Mouse (Mus musculus) heart, postnatal 0 days (tissue): ENCODE measurements at regions not wholly inside any gene's neighbourhood (a gene's known extent, or its start where the extent isn't known, plus 50 kb on each side); places are given as distances from the start of the nearest gene placed in this dataset.
"Not testable (repeated sequence)": the region's sequence is repeated elsewhere in the genome, so short reads cannot be mapped to it uniquely, and the experiment has no call there.

ENCODE experiments used
- ATAC-seq: fragments of 200-750 bp; cut with Nextera tagmentation; 2 replicates; pipeline ENCODE4 v1.8.0; 2017; ENCODE audit warnings: low read depth, moderate number of reproducible peaks, moderate library complexity; ENCODE audit not compliant: insufficient read depth
- DNase-seq: peaks from one replicate; pipeline ENCODE4 v3.0.0-alpha.2; 2016; ENCODE audit warnings: low spot score
- H3K27ac ChIP-seq: fragments of 300-500 bp; sonication (generic); 2 replicates; pipeline ENCODE4 v1.5.1; 2014; ENCODE audit warnings: low read depth, mild to moderate bottlenecking
- H3K27me3 ChIP-seq: fragments of 300-500 bp; sonication (generic); 2 replicates; pipeline ENCODE4 v1.6.1; 2014; ENCODE audit warnings: low read length, mixed read lengths; ENCODE audit not compliant: control insufficient read depth, insufficient read depth
- H3K36me3 ChIP-seq: fragments of 300-500 bp; sonication (generic); replicated peaks from 2 replicates; pipeline ENCODE4 v1.6.1; 2014; ENCODE audit warnings: low read length, mixed read lengths; ENCODE audit not compliant: control insufficient read depth, insufficient read depth
- H3K4me1 ChIP-seq: fragments of 300-500 bp; sonication (generic); 2 replicates; pipeline ENCODE4 v1.6.1; 2014; ENCODE audit warnings: antibody characterized with exemption; ENCODE audit not compliant: control insufficient read depth, insufficient read depth
- H3K4me2 ChIP-seq: fragments of 300-500 bp; sonication (generic); 2 replicates; pipeline ENCODE4 v1.6.1; 2014; ENCODE audit warnings: low read depth, mild to moderate bottlenecking, low read length, moderate library complexity
- H3K4me3 ChIP-seq: fragments of 300-500 bp; sonication (generic); 2 replicates; pipeline ENCODE4 v1.5.1; 2014; ENCODE audit warnings: low read depth, low read length
- H3K9ac ChIP-seq: fragments of 300-500 bp; sonication (generic); replicated peaks from 2 replicates; pipeline ENCODE4 v1.6.1; 2014; ENCODE audit warnings: low read depth, low read length, mixed read lengths
- H3K9me3 ChIP-seq: fragments of 300-500 bp; sonication (generic); replicated peaks from 2 replicates; pipeline ENCODE4 v1.6.1; 2016; ENCODE audit warnings: low read length; ENCODE audit not compliant: control insufficient read depth
- CTCF ChIP-seq: IDR thresholded peaks from 2 replicates; pipeline ENCODE4 v1.5.1; 2016; ENCODE audit warnings: antibody characterized with exemption, control low read depth, low read depth
- EP300 ChIP-seq: IDR thresholded peaks from 2 replicates; pipeline ENCODE4 v1.6.1; 2016; ENCODE audit warnings: antibody characterized with exemption, low read depth
- WGBS: fragments of 180-500 bp; shearing (Covaris S2); extraction: QIAGEN DNeasy Blood & Tissue Kit; methylation state at CpG from one replicate; pipeline ENCODE4 v1.1.7; 2014; 5-methylcytosine and 5-hydroxymethylcytosine counted together

DNA sequence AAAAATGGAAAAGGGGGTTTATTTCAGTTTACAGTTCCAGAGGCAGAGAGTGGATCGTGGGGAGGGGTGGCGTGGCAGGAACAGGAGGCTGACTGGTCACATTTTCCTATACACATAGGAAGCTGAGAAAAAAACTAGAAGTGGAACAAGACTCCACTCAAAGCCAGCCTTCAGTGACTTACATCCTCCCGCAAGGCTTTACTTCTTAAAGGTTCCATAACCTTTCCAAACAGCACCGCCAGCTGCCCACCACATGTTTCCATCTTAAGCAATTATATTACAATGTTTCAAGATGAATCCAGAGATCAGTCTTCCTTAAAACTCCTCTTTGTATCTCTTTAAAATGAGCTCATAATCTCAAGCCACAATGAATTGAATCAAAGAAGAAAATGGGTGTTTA, 290.7 kb downstream of the Med10 start:
- Histone ChIP-seq H3K9me3 (no peaks in the 10 kb centered on the region), H3K36me3 (no peaks in the 10 kb centered on the region), H3K27ac (no peak overlapping the region), H3K27me3 (no peaks in the 10 kb centered on the region), H3K9ac (no peak overlapping the region), H3K4me3 (no peak overlapping the region), H3K4me2 (no peak overlapping the region), H3K4me1 (no peaks in the 10 kb centered on the region)
- WGBS: 60% methylated on average over 4 of the region's 4 CpGs
- no peak for TF ChIP-seq EP300
- TF ChIP-seq CTCF: no peak
- ATAC-seq (no peak), DNase-seq (no peak)

DNA sequence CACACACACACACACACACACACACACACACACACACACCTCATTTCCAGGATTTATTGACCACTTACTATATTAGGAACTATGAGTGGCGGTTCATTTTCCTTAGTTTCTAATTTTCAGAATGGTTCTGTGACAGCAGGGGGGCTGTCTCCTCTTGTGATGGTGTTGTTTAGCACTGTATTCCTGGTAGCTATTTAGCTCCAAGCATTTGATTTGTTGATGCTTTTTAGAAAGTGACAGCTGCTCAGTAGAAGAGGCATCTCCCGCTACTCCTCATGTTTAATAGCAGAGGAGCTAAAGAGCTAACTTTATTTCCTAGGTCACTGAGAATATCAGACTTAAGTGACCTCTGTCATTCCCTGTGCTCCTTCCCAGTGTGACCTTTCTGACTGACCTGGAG, 291.8 kb downstream of the Med10 start:
- H3K9ac ChIP-seq: no peak overlapping the region
- no peak overlapping the region for H3K27ac ChIP-seq
- DNase-seq (no peak), ATAC-seq (no peak)
- no peak for TF ChIP-seq CTCF
- TF ChIP-seq EP300: no peak
- no peaks in the 10 kb centered on the region for H3K27me3 ChIP-seq
- no peaks in the 10 kb centered on the region for H3K36me3 ChIP-seq
- no peaks in the 10 kb centered on the region for H3K9me3 ChIP-seq
- 75% methylated on average over 2 of the region's 2 CpGs for whole genome bisulfite sequencing
- H3K4me3 ChIP-seq: no peak overlapping the region
- no peaks in the 10 kb centered on the region for H3K4me1 ChIP-seq
- no peak overlapping the region for H3K4me2 ChIP-seq

DNA sequence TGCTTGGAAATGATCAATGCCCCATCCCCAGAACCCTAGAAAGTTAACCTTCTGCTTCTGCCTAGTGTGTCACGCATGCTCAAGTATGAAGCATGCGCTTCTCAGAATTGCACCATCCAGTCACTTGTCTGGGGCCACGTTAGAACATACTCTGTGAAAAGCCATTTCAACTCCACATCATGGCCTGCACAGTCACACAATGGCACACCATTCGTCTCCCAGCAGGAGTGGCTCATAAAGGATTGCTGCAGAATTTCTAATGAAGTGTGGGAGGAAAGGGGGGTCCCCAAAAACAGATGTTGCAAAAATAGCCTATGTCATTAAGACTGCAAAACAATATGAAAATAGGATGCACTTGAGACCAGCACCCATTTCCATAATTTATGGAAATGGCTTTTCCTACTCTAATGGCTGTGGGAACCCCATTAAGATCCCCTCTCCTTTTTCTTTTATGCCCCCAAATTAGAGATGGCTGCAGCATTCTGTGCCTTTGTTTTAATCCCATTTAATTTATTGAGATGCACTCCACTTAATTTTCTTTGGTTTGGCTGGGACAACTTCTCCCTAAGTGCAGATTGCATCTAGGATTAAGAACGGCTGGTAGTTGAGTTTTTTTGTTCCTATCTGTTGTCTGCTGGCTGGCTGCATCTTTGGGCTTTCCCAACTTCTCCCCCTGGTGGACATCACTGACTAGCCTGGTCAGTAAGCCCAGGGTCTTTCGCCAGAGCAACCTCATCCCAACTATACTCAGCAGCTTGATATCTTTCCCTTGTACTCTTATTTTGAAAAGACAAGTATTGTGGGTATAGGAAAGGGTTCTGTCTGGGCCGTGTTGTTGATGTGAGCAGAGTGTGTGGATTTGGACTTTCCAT, 294.5 kb downstream of the Med10 start:
- no peak overlapping the region for H3K9ac ChIP-seq
- no peaks in the 10 kb centered on the region for H3K27me3 ChIP-seq
- H3K27ac ChIP-seq: no peak overlapping the region
- TF ChIP-seq CTCF: peak; percentile 30; the same call in 1 of the 2 replicates
- TF ChIP-seq EP300: no peak
- 55% methylated on average over 7 of the region's 7 CpGs for WGBS
- ATAC-seq (no peak), DNase-seq (no peak)
- no peaks in the 10 kb centered on the region for H3K4me1 ChIP-seq
- no peaks in the 10 kb centered on the region for H3K9me3 ChIP-seq
- no peak overlapping the region for H3K4me3 ChIP-seq
- no peaks in the 10 kb centered on the region for H3K36me3 ChIP-seq
- H3K4me2 ChIP-seq: no peak overlapping the region

DNA sequence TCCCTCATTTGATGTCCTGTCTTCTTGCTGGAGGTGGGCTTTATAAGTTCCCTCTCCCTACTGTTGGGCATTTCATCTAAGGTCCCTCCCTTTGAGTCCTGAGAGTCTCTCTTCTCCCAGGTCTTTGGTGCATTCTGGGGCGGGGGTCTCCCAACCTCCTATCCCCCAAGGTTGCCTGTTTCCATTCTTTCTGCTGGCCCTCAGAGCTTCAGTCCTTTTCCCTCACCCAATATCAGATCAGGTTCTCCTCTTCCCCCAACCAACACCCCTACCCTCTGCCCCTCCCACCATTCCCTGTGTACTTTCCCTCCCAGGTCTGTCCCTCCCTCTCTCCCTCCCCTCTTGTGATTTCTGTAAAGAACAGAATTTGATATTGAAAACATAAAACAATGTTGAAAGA, 297.9 kb downstream of the Med10 start:
- not testable (repeated sequence) for H3K27ac ChIP-seq, H3K4me3 ChIP-seq, H3K36me3 ChIP-seq, H3K27me3 ChIP-seq, ATAC-seq, H3K4me1 ChIP-seq, H3K4me2 ChIP-seq, DNase-seq, H3K9ac ChIP-seq, H3K9me3 ChIP-seq
- 63% methylated on average over 1 of the region's 1 CpGs for WGBS

DNA sequence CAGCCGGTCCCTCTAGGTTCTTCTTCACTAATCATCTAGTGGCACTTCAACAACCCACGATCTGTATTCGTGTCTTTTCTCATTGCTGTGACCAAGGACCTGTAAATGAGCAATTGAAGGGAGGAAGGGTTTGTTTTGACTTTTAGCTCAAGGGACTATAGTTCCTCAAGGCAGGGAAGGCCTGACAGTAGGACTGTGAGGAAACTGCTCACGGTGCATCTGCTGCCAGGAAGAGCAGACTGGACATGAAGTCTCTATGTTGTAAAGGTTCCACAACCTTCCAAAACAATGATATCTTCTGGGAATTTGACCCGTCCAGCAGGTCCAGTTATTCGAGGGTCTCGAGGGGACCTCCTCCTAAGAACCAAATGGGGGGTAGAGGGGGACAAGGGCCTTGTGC, 300.8 kb downstream of the Med10 start:
- WGBS: 66% methylated on average over 7 of the region's 7 CpGs
- no peak for DNase-seq

DNA sequence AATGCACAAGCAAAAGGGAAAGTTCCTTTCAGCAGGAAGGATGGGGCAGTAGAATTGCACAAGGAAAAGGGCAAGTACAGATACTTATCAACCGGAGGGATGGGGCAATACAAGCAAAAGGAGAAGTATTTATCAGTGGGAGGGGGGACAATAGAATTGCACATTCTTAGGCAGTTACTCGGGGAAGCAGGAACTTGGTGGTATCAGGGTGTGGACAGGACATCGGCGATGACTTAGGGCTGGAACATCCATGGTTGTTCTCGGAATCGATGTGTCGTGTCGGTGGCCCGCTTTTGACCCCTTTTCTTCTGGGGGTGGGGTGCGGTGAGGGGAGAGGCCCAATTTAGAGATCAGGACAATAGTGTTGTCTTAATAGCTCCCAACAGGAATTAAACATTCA, 301.3 kb downstream of the Med10 start:
- not testable (repeated sequence) for H3K4me3 ChIP-seq, H3K27ac ChIP-seq, H3K9ac ChIP-seq, H3K36me3 ChIP-seq, H3K4me2 ChIP-seq, DNase-seq, H3K27me3 ChIP-seq, H3K4me1 ChIP-seq, ATAC-seq, H3K9me3 ChIP-seq
- WGBS: 65% methylated on average over 10 of the region's 10 CpGs

More for the DNA sequence above, 300.8 kb downstream of the Med10 start:
- ATAC-seq: no peak
- H3K9me3 ChIP-seq: no peaks in the 10 kb centered on the region
- H3K27me3 ChIP-seq: no peaks in the 10 kb centered on the region
- H3K9ac ChIP-seq: no peak overlapping the region
- no peak for TF ChIP-seq CTCF
- no peak for TF ChIP-seq EP300
- H3K27ac ChIP-seq: no peak overlapping the region
- H3K36me3 ChIP-seq: no peaks in the 10 kb centered on the region
- H3K4me1 ChIP-seq: no peaks in the 10 kb centered on the region
- H3K4me2 ChIP-seq: no peak overlapping the region
- H3K4me3 ChIP-seq: no peak overlapping the region
